Mouse (Mus musculus) thymus, postnatal 25 days (tissue): ENCODE results near the gene Ms4a12.
"Not testable (repeated sequence)": the region's sequence is repeated elsewhere in the genome, so short reads cannot be mapped to it uniquely, and the experiment has no call there.

Source experiments
- DNase-seq: peaks from one replicate; pipeline ENCODE4 v3.0.0; 2022

The Ms4a12 gene

GRCm38 (mm10) chr19:11232348-11232747 is at the start of gene Ms4a12:
Gene Ms4a12 (minus strand): TSS chr19:11232448.
- DNase-seq, result no peak

- DNase-seq, result no peak
Observed at GRCm38 (mm10) chr19:11280223-11280622, 48.0 kb upstream of the Ms4a12 start.

GRCm38 (mm10) chr19:11276431-11276830 is 44.2 kb upstream of the Ms4a12 start:
- DNase-seq, result no peak

GRCm38 (mm10) chr19:11266956-11267355 is 34.7 kb upstream of the Ms4a12 start:
- DNase-seq, result no peak

- DNase-seq, result no peak
Observed at GRCm38 (mm10) chr19:11266052-11266845, 34.0 kb upstream of the Ms4a12 start, which contains the start of gene Ms4a1. Gene Ms4a1 (minus strand): TSS chr19:11266241.

- no peak for DNase-seq
Observed at GRCm38 (mm10) chr19:11264602-11265185, 32.4 kb upstream of the Ms4a12 start.

GRCm38 (mm10) chr19:11263549-11263948 is 31.3 kb upstream of the Ms4a12 start:
- no peak for DNase-seq

GRCm38 (mm10) chr19:11262932-11263331 is 30.7 kb upstream of the Ms4a12 start:
- not testable (repeated sequence) for DNase-seq

GRCm38 (mm10) chr19:11261522-11261921 is 29.3 kb upstream of the Ms4a12 start:
- no peak for DNase-seq

- no peak for DNase-seq
Observed at GRCm38 (mm10) chr19:11244230-11244629, 12.0 kb upstream of the Ms4a12 start.

GRCm38 (mm10) chr19:11242560-11242959 is 10.3 kb upstream of the Ms4a12 start:
- no peak for DNase-seq

GRCm38 (mm10) chr19:11235820-11236219 is 3.6 kb upstream of the Ms4a12 start:
- DNase-seq, result no peak

GRCm38 (mm10) chr19:11234921-11235735 is 2.9 kb upstream of the Ms4a12 start:
- no peak for DNase-seq

- DNase-seq, result no peak
Observed at GRCm38 (mm10) chr19:11234244-11234643, 2.0 kb upstream of the Ms4a12 start.

GRCm38 (mm10) chr19:11196546-11196945 is 35.7 kb downstream of the Ms4a12 start, which contains the start of gene Ms4a13:
Gene Ms4a13 (minus strand): TSS chr19:11196737.
- no peak for DNase-seq

- DNase-seq, result no peak
Observed at GRCm38 (mm10) chr19:11192552-11192951, 39.7 kb downstream of the Ms4a12 start.

- DNase-seq, result peak; percentile 31
Observed at GRCm38 (mm10) chr19:11184121-11184520, 48.1 kb downstream of the Ms4a12 start.

GRCm38 (mm10) chr19:11177464-11177863 is 54.8 kb downstream of the Ms4a12 start:
- no peak for DNase-seq

GRCm38 (mm10) chr19:11165172-11165571 is 67.1 kb downstream of the Ms4a12 start, which contains the start of gene 1700025F22Rik:
Gene 1700025F22Rik (minus strand): TSS chr19:11165320.
- peak; percentile 37 for DNase-seq
